Mouse (Mus musculus) embryo, embryonic 9.5 days (tissue): Measurements from ENCODE around the gene Mpzl1.
"Not testable (repeated sequence)": the region's sequence is repeated elsewhere in the genome, so short reads cannot be mapped to it uniquely, and the experiment has no call there.

Source experiments
- DNase-seq: peaks from one replicate; pipeline ENCODE4 v3.0.0-alpha.2; 2017; ENCODE audit errors: extremely low spot score

Mpzl1 gene

DNA sequence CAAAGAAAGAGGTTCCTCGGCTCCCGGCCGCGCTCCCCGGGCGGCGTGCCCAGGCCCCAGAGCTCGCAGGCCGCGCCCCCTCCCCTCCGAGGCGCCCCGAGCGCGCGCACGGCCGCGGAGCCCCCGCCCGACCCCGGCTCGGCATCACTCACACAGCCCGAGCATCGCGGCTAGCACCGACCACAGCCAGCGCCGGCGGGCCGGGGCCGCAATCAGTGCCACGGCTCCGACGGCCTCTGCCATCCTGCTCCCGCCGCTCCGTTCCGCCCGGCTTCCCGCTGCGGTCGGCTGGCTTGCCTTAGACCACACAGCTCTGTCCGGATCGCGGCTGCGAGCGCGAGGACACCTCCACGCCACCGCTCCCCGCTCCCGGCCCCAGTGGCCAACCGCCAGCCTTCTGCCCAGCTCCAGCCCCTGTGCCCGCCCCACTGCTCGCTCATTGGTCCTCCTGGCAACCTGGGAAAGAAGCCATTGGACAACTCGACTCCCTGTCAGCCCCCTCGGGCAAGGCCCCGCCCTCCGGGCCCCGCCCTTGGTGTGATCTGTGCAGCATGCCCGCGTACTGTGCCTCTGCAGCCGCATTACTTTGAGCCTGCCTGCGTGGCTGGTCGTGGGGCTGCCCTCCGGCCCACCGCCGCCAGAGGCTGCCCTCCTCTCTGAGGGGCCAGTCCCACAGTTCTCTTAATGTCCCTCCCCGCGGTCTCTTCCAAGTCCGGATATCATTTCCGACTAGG, at the start of gene Mpzl1:
Gene Mpzl1, minus strand, starts transcription at position 388 of the 734 bp plus-strand sequence.
- DNase-seq, result peak; percentile 99

DNA sequence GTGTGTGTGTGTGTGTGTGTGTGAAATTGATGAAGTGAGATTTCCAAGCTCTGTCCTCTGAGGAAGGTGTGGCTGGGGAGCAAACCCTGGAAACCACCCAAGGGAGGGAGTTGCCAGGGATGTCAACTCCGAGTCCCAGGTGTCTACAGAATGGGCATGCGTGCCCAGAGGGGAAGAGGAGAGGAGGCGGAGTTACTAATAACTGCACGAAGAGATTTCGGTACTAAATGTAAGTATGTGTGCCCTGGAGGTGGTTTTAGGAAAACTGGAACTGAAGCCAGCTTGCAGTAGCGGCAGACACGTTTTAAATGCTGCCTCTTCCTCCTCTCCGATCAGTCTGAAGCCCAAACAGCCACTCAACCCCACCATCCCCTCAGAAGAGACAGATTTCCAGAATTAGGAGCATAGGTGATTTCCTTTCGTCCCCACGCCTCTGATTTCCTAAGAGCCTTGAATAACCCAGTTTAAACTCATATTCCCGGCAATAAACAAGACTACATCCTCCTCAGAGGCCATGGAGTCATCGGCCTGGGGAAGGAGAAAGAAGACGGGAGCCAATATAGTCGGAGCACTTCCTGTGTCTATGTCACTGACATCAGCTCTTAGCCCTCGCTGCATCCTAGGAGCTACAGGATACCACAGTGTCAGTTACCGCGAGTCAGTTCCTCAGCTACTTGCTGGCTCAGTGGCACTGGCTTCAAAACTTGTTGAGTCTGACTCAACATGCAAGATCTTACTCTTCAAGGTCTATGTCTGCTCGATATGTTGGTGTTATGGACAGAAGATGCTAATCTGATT, 47.9 kb upstream of the Mpzl1 start:
- no peak for DNase-seq

DNA sequence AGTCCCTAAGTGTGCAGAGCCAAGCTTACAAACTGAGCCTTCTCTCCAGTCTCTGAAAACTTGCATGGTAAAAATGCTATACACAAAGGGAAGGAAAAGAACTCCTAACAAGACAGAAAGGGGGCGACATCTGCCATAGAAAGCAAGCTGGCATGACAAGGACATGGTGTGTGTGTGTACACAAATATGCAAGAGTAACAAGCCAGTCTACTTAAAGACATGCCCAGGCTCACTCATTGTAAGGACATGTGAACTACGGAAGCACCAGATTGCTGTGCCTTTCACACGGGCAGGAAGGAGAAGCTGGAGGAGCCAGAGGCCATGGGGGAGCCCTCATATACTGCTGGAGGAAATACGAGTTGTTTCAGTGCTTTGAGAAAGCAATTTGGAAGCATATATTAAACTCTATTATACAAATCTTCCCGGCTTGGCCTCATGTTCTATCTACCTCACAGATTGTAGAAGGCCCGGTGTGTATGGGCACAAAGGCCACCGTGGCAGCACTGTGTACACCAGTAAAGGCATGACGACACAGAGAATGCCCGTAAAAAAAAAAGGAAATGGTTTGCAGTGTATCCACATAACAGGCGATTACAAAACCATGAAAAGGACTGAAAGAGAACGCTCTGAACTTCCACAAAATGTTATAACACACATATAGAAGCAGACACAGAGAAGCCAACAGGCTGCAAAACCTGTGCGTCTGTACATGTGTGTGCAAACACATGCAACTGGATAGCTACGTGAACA, 46.9 kb upstream of the Mpzl1 start:
- DNase-seq, result no peak

DNA sequence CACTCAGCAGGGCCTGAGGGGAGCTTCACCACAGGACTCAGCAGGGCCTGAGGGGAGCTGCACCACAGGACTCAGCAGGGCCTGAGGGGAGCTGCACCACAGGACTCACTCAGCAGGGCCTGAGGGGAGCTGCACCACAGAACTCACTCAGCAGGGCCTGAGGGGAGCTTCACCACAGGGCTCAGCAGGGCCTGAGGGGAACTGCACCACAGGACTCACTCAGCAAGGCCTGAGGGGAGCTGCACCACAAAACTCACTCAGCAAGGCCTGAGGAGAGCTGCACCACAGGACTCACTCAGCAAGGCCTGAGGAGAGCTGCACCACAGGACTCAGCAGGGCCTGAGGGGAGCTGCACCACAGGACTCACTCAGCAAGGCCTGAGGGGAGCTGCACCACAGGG, 45.7 kb upstream of the Mpzl1 start:
- not testable (repeated sequence) for DNase-seq

DNA sequence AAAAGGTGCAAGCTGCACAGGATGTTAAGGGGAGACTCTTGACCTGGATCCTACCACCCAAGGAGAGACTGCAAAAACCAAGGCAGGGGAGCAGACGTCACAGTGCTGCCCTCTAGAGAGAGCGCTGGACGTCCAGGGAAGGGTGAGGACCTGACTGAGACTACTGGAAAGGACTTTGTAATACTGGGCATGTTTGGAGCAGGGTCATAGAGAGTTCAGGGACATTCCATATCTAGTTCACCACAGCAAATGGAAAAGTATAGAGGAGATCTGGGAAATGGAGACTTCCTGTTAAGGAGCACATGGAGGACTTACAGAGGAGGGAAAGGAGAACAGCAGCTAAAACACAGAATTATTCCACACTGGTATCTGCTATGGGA, 45.3 kb upstream of the Mpzl1 start:
- DNase-seq, result no peak

DNA sequence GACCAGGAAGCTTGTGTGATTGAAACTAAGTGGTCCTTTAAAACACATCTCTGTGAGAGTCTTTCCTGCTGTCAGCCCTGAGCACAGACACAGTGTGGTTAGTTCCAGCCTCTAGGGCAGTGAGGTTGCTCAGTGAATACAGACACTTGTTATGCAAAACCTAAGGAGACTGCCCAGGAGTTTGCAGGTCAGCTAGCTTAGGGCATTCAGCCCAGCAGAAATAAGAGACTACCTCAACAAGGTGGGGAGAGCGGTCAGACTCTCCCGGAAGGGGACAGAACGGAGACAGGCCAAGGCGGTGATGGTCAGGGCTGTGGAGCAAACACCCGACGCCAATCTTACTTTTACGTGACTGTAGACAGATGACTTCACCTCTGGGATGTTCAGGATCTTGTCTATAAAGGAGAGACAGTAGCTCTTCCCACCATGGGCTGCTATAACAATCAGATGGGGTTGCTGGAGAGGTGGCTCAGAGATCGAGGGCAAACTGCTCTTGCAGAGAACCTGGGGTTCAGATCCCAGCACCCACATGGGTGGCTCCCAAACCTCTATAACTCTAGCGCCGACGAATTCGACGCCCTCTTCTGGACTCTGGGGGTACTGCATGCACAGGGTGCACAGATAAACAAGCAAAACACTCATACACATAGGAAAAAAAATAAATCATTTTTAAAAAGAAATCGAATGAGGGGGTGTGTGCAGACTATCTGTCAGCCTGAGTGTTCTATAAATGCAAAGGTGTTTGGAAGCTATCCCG, 44.7 kb upstream of the Mpzl1 start:
- no peak for DNase-seq

DNA sequence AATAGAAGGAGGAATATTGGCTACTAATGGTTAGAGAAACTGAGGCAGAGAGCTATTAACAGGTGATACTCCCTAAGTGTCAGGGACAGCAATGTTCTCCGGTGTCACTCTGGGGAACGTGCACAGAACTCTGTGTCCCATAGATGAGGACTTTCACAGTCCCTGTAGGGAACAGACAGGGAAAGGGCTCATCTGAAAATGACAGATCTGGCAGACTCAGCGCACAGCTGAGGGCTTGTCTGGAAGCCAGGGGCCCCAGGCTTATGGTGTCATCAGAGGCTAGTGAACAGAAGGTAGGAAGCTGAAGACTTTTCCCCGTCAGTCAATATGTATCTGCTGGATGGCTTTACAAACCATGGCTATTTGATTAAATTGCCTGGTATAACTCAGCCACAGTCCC, 43.2 kb upstream of the Mpzl1 start:
- no peak for DNase-seq

DNA sequence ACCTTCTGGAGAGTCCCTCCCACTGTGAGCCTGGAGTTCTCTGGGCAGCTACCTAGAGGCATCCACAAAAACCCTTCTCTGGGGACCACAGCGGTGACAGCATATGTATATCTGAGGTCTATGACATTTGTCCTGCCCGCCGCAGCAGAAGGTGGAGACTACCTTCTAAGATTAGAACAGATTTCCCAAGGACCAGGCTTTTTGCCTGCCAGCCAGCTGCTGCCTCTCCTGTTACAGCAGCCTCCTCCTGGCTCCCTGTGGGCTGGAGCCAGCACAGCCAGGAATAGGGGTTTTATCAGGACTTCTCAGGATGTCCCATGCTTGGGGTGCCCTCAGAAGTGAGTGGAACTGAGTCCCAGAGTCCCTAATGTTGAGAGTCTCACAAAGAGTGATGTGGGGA, 42.7 kb upstream of the Mpzl1 start:
- no peak for DNase-seq

DNA sequence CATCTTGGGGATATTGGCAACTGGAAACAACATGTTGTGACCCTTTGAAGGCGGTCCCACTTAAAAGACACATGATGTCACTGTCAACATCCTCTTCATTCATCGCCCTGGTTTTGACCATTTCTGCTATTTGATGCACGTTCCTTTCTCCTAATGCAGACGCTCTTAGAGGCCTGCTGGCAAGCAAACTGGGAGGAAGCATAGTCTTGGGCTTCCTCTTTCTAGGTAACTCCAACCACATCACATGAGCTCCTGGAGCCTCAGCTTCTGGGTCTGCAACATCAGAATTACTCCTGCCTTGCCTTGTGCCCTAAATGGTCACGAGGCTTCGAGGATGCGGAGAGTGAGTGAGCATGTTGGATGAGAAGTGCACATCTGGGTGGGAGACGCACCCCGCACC, 40.8 kb upstream of the Mpzl1 start:
- DNase-seq, result no peak

DNA sequence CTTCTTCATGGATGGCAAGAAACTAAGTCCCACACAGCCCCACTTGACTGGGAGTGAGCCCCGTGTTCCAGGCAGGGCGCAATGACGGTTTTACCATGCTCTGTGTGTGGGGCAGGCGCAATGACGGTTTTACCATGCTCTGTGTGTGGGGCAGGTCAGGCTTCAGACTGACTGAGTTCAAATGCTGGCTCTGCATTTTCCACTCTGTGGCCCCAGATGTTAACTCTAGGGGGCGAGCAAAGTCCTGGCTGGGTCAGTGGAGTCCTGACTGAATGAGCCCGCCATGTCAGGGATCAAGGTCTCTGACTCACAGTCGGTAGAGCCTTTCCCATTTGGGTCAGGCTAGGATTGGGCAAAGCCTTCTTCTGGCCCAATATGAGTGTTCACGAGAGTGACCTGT, 38.0 kb upstream of the Mpzl1 start:
- no peak for DNase-seq

DNA sequence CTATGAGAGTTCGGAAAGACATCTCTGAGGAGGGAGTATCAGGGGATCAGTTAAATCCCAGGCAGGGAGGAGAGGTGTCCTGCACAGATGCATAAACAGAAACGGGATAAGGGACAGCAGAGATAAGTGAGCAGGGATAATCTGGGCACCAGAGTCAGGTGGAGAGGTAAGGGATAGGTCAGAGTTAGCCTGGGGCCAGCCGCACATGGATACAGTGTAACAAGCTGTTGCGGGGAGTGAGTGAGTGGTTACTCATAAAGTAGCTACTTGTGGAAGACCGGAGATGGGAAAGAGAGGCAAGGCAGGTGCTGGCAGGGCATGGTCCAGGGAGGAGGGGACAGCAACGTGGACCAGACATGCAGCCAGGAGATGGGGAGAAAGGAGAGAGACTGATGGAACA, 35.7 kb upstream of the Mpzl1 start:
- DNase-seq, result no peak

DNA sequence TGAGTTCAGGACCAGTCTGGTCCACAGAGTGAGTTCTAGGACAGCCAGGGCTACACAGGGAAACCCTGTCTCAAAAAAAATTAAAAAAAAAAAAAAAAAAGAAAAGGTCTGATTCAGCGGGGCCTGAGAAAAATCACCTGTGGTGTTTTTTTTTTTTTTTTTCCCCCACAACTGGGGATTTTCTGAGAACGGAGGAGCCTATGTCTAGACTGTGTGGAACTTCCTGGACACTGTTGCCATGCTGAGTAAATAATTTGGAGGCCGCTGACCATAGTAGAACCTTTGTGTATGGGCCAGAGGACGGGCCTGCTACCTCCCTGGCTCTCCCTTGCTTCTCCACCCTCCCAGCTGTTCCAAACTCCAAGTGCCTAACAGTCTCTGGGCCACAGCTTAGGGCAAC, 34.6 kb upstream of the Mpzl1 start:
- no peak for DNase-seq

DNA sequence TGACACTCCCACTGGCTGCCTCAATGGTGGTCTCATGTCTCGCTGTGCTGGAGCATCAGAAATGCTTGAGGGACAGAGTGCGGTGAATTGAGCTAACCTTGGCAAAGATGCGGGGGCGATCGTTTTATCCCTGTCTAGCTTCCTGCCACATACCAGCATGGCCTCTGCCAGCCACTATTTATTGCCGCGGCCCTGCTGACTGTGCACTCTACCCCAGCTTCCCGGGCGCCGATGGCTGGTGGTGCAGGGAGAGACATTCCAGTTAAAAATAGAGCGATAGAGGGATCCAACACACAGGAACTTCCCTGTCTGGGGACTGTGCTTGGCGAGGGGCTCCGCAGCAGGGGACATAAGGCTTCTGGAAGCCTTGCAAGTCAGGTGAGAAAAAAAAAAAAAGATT, 33.0 kb upstream of the Mpzl1 start:
- DNase-seq, result no peak

DNA sequence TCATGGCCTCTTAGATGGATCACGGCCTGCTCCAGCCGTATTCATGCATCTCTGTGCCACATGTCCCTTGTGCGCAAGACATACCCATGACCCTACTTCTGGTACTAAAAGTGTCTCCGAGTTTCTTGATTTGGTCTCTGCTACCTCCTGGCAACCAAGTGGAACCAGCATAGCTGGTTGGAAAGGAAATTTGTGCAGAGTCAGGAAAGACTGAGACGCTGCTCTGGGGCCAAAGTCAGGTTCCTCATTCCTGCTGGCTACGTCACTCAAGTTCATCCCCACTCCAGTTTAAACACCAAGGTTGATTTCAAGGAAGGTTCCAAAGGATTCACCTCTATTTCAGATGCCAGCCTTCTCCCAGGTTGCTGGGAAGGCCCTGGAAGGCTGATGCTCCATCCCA, 32.6 kb upstream of the Mpzl1 start:
- DNase-seq, result no peak

DNA sequence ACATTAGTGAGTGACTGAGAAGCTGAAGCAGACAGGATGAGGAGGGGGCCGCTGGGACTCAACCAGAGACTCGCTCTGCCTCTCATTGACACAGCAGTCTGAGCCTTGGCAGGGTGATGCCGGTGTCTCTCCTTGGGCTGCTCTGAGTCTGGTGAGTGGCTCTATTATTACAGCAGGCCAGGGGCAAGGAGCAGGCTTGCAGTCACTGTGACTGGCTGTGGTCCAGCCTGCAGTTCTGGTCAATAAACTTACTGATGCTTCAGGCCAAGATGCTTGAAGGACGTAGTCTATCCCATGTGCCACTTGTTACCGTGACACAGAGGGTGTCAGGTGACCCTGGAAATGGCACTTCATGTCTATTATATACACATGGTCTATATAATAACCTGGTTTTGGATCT, 31.4 kb upstream of the Mpzl1 start:
- DNase-seq, result no peak

DNA sequence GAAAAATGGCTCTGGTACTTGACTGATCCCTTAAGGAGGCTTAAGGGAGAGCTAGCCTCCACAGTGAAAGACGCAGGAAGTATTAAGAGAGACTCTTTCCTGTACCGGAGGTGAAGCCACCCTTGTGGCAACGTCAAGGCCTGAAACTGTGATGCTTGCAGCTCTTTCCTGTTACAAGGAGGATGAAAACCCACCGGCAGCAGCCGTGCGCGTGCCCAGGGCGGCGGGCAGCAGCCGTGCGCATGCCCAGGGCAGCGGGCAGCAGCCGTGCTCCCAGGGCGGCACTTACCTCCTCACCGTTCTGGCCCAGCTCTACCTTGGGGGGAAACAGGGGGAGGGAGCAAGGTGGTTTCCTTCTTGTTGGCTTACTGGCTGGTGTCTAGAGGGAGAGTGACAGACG, 28.9 kb upstream of the Mpzl1 start:
- DNase-seq, result no peak

DNA sequence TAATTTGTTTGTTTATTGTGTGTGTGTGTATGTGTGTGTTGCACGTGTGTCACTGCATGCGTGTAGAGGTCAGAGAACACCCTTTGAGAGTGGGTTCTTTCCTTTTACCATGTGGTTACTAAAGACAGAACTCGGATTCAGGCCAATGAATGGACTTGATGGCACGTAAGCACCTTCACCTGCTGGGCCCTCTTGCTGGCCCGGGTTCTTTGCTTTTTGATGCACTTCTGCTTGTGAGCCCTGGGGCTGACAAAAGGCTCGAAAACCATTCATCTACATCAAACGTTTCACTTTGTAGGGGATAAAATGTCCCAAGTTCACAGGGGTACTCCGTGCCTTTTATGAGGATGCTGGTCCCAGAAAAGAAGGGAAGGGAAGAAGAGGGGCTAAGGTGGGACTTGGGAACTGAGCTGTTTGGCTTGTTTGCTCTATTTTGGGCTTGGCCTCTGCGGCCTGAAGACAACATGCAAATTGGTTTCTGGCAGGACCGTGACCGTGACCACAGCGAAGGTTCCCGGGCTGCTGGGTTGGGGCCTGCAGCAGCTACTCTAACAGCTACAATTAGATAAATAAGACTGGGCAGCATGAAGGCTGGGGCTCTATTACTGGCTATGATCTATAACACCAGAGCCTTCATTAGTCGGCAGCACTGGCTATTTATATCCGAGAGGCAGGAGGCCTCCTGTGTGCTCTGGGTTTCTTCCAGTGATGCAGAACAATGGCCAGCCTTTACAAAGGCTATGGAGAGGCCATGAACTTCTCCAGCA, 28.3 kb upstream of the Mpzl1 start:
- DNase-seq, result no peak

DNA sequence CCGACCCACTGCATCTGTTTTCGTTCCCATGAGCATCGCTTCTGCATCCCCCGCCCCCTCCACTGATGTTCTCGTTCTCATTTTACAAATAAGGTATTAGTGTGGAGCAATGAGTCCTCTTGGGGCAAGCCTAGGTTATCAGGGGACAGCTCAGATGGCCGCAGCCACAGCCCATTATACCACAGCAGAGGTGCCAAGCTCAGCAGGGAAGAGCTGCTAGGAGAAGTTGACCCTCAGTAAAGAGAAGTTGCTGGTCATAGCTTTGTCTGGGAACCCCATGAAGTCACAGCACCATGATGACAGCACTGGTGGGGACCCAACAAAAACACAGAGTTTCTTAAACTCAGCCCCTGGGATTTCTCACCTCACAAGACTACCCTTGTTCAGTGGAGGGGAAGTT, 27.4 kb upstream of the Mpzl1 start:
- DNase-seq, result no peak

DNA sequence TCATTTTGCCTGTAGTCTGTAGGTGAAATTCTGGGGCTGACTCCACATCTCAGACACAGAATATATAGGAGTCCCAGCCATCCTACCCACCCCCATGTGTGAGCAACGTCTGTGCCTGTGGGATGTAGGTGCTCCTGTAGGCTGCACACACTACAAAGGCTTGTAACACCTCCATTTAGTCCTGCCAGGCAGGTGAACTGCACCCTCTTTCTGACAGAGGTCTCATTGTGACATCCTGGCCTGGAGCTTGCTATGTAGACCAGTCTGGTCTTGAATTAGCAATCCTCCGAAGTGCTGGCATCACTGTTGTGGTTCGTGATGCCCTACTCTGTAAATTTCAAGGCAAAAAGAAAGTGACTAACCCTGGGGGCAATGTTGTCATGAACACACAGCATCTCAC, 26.9 kb upstream of the Mpzl1 start:
- DNase-seq, result no peak

DNA sequence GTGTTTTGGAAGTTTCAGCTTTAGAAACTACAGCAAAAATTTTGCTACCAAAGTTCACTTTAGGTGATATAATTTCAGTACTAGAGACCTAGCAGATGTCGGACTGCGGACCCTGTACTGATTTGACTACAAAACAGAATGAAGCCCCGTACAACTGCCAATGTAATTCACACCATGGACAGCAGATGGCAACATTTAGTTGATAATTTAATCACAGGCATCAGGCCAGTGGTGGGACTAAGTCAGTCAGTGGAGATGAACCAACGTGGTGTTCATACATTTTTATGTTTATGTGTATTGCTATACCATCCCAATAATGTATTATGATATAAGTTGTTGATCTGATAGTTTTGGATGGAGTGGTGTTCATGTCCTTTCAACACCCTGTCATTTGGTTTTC, 26.4 kb upstream of the Mpzl1 start:
- DNase-seq, result peak; percentile 71

DNA sequence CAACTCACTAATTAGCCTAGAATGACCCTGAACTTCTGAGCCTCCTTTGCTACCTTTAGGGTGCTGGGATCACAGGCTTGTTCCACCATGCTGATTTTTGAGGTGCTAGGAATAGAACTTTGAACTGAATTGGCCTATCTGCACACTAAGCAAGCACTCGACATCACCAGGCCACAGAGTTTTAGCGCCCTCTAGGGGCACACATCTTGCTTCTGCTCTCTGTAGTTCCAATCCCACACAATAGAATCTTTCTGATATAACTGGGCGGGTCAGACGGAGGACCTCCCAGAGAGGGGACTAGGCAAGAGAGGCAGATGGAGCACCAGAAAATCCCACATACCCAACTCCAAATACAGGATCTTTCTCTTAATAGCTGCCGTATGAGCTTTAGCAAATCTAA, 24.3 kb upstream of the Mpzl1 start:
- DNase-seq, result peak; percentile 75
